Mouse (Mus musculus) lung, embryonic 16.5 days (tissue): Measurements from ENCODE around the gene Padi6. TPM values are rescaled to one million over a fixed set of nuclear protein-coding genes. Genes with fewer than 3 reads are reported as not detected.

ENCODE experiments used
- ATAC-seq: fragments of 200-750 bp; cut with Nextera tagmentation; 2 replicates; pipeline ENCODE4 v1.8.0; 2017; ENCODE audit warnings: low read depth, mild to moderate bottlenecking, moderate library complexity
- H3K27ac ChIP-seq: fragments of 300-500 bp; sonication (generic); 2 replicates; pipeline ENCODE4 v1.5.1; 2014; ENCODE audit warnings: mild to moderate bottlenecking, control low read depth, low read length
- H3K27me3 ChIP-seq: fragments of 300-500 bp; sonication (generic); 2 replicates; pipeline ENCODE4 v1.6.1; 2014; ENCODE audit warnings: low read depth, low read length, mixed read lengths; ENCODE audit not compliant: control insufficient read depth, insufficient read depth
- H3K36me3 ChIP-seq: fragments of 300-500 bp; sonication (generic); 2 replicates; pipeline ENCODE4 v1.6.1; 2014; ENCODE audit warnings: low read length; ENCODE audit not compliant: control insufficient read depth, insufficient read depth
- H3K4me1 ChIP-seq: fragments of 300-500 bp; sonication (generic); replicated peaks from 2 replicates; pipeline ENCODE4 v1.6.1; 2014; ENCODE audit warnings: low read length, mixed read lengths; ENCODE audit not compliant: control insufficient read depth, insufficient read depth
- H3K4me2 ChIP-seq: fragments of 300-500 bp; sonication (generic); 2 replicates; pipeline ENCODE4 v1.6.1; 2014; ENCODE audit warnings: low read depth, low read length, control low read depth
- H3K4me3 ChIP-seq: fragments of 300-500 bp; sonication (generic); 2 replicates; pipeline ENCODE4 v1.5.1; 2014; ENCODE audit warnings: mild to moderate bottlenecking, low read length, control low read depth
- H3K9ac ChIP-seq: fragments of 300-500 bp; sonication (generic); 2 replicates; pipeline ENCODE4 v1.6.1; 2014; ENCODE audit warnings: low read length, control low read depth
- H3K9me3 ChIP-seq: fragments of 300-500 bp; sonication (generic); 2 replicates; pipeline ENCODE4 v1.6.1; 2016; ENCODE audit warnings: low read length; ENCODE audit not compliant: control insufficient read depth
- WGBS: fragments of 180-500 bp; shearing (Covaris S2); extraction: QIAGEN DNeasy Blood & Tissue Kit; methylation state at CpG from one replicate; pipeline ENCODE4 v1.1.7; 2014; 5-methylcytosine and 5-hydroxymethylcytosine counted together
- polyA plus RNA-seq: library from polyadenylated mRNA; unstranded; fragments of >200 nt; fragmentation: Nextera tagmentation; extraction: Ambion mirVana; gene quantifications from 2 replicates; pipeline ENCODE4 v1.2.1, GENCODE M21; 2015

The Padi6 gene
- polyA plus RNA-seq, 1 experiment from 2014 or later: not detected

GRCm38 (mm10) chr4:140708297-140708927 lies 34.0 kb downstream of the Padi6 start:
- peaks cover 35% of the 10 kb centered on the region for H3K36me3 ChIP-seq
- no peaks in the 10 kb centered on the region for H3K27me3 ChIP-seq
- H3K4me3 ChIP-seq: no peak overlapping the region
- H3K4me1 ChIP-seq: peaks cover 59% of the 10 kb centered on the region
- peak overlapping the region; percentile 65 for H3K27ac ChIP-seq
- 0 out of 2 replicates have a peak overlapping the region, but pooled peaks have one; percentile 23 for H3K9ac ChIP-seq
- no peaks in the 10 kb centered on the region for H3K9me3 ChIP-seq
- ATAC-seq: peak; percentile 68
- WGBS: 58% methylated on average over 18 of the region's 18 CpGs
- H3K4me2 ChIP-seq: no peak overlapping the region

GRCm38 (mm10) chr4:140707615-140708014 lies 34.8 kb downstream of the Padi6 start:
- Histone ChIP-seq H3K36me3 (peaks cover 31% of the 10 kb centered on the region), H3K9ac (no peak overlapping the region; the same call in 1 of the 2 replicates), H3K4me2 (no peak overlapping the region), H3K27ac (peak overlapping the region; percentile 65), H3K4me1 (peaks cover 55% of the 10 kb centered on the region), H3K9me3 (no peaks in the 10 kb centered on the region), H3K4me3 (no peak overlapping the region), H3K27me3 (no peaks in the 10 kb centered on the region)
- 62% methylated on average over 4 of the region's 4 CpGs for WGBS
- no peak for ATAC-seq

- H3K4me1 ChIP-seq: peaks cover 50% of the 10 kb centered on the region
- WGBS: 29% methylated on average over 4 of the region's 4 CpGs
- no peaks in the 10 kb centered on the region; the same call in 1 of the 2 replicates for H3K27me3 ChIP-seq
These were observed 38.3 kb downstream of the Padi6 start for GRCm38 (mm10) chr4:140704166-140704565.

GRCm38 (mm10) chr4:140703636-140704035 lies 38.8 kb downstream of the Padi6 start:
- Histone ChIP-seq H3K4me3 (peak overlapping the region; percentile 93), H3K27me3 (no peaks in the 10 kb centered on the region; the same call in 1 of the 2 replicates), H3K9ac (peak overlapping the region; percentile 96), H3K9me3 (no peaks in the 10 kb centered on the region), H3K4me1 (peaks cover 45% of the 10 kb centered on the region), H3K27ac (no peak overlapping the region; the same call in 1 of the 2 replicates), H3K36me3 (0 out of 2 replicates have a peak, but pooled peaks cover 3% of the 10 kb centered on the region), H3K4me2 (peak overlapping the region; percentile 88)
- no peak for ATAC-seq
- WGBS: 15% methylated on average over 8 of the region's 8 CpGs

More at GRCm38 (mm10) chr4:140704166-140704565, 38.3 kb downstream of the Padi6 start:
- Histone ChIP-seq H3K9ac (peak overlapping the region; percentile 96), H3K27ac (0 out of 2 replicates have a peak overlapping the region, but pooled peaks have one; percentile 2), H3K4me2 (peak overlapping the region; percentile 88), H3K9me3 (no peaks in the 10 kb centered on the region), H3K4me3 (no peak overlapping the region; the same call in 1 of the 2 replicates), H3K36me3 (peaks cover 5% of the 10 kb centered on the region; the same call in 1 of the 2 replicates)
- ATAC-seq: no peak

GRCm38 (mm10) chr4:140702611-140703327 lies 39.7 kb downstream of the Padi6 start:
- Histone ChIP-seq H3K9me3 (no peaks in the 10 kb centered on the region), H3K4me3 (peak overlapping the region; percentile 93), H3K9ac (peak overlapping the region; percentile 96), H3K27ac (peak overlapping the region; percentile 97), H3K27me3 (no peaks in the 10 kb centered on the region; the same call in 1 of the 2 replicates), H3K4me1 (peaks cover 40% of the 10 kb centered on the region), H3K36me3 (0 out of 2 replicates have a peak, but pooled peaks cover 3% of the 10 kb centered on the region), H3K4me2 (peak overlapping the region; percentile 88)
- ATAC-seq: peak; percentile 84
- WGBS: under 1% methylated on average over 41 of the region's 68 CpGs

GRCm38 (mm10) chr4:140701716-140702561 lies 40.5 kb downstream of the Padi6 start:
- Histone ChIP-seq H3K9me3 (no peaks in the 10 kb centered on the region), H3K4me3 (peak overlapping the region; percentile 93), H3K27me3 (no peaks in the 10 kb centered on the region; the same call in 1 of the 2 replicates), H3K9ac (peak overlapping the region; percentile 96), H3K36me3 (0 out of 2 replicates have a peak, but pooled peaks cover 3% of the 10 kb centered on the region), H3K27ac (peak overlapping the region; percentile 97), H3K4me1 (peaks cover 32% of the 10 kb centered on the region), H3K4me2 (peak overlapping the region; percentile 88)
- peak; percentile 35 for ATAC-seq
- 0% methylated on average over 29 of the region's 107 CpGs for WGBS

- ATAC-seq: peak; percentile 70
- H3K4me1 ChIP-seq: peaks cover 32% of the 10 kb centered on the region
- H3K27me3 ChIP-seq: no peaks in the 10 kb centered on the region; the same call in 1 of the 2 replicates
- H3K36me3 ChIP-seq: 0 out of 2 replicates have a peak, but pooled peaks cover 3% of the 10 kb centered on the region
- no peaks in the 10 kb centered on the region for H3K9me3 ChIP-seq
- H3K9ac ChIP-seq: peak overlapping the region; percentile 96
- WGBS: under 1% methylated on average over 58 of the region's 61 CpGs
- peak overlapping the region; percentile 97 for H3K27ac ChIP-seq
- peak overlapping the region; percentile 93 for H3K4me3 ChIP-seq
- H3K4me2 ChIP-seq: peak overlapping the region; percentile 88
These were observed 41.3 kb downstream of the Padi6 start for GRCm38 (mm10) chr4:140701049-140701715.

- Histone ChIP-seq H3K27ac (peak within 1 kb of the TSS; percentile 97), H3K4me1 (peaks cover 32% of the 10 kb centered on the region), H3K4me2 (peak within 1 kb of the TSS; percentile 88), H3K27me3 (no peaks in the 10 kb centered on the region; the same call in 1 of the 2 replicates), H3K36me3 (0 out of 2 replicates have a peak, but pooled peaks cover 3% of the 10 kb centered on the region), H3K9me3 (no peaks in the 10 kb centered on the region), H3K9ac (peak within 1 kb of the TSS; percentile 96), H3K4me3 (peak within 1 kb of the TSS; percentile 93)
- no peak for ATAC-seq
- WGBS: 8% methylated on average over 20 of the region's 20 CpGs
These were observed 42.0 kb downstream of the Padi6 start, which contains the start of gene Rcc2 for GRCm38 (mm10) chr4:140700269-140701018. Rcc2 (plus strand) TSS chr4:140700541.
